Mouse (Mus musculus) spleen, postnatal 36 days (tissue): Measurements from ENCODE around the gene Tmem100.

Experiments
- DNase-seq, 2 experiments: peaks; one replicate each; pipeline ENCODE4 v3.0.0; 2022; ENCODE audit warnings: low spot score in 2 of 2, mixed read lengths in 1 of 2

Gene Tmem100

DNA sequence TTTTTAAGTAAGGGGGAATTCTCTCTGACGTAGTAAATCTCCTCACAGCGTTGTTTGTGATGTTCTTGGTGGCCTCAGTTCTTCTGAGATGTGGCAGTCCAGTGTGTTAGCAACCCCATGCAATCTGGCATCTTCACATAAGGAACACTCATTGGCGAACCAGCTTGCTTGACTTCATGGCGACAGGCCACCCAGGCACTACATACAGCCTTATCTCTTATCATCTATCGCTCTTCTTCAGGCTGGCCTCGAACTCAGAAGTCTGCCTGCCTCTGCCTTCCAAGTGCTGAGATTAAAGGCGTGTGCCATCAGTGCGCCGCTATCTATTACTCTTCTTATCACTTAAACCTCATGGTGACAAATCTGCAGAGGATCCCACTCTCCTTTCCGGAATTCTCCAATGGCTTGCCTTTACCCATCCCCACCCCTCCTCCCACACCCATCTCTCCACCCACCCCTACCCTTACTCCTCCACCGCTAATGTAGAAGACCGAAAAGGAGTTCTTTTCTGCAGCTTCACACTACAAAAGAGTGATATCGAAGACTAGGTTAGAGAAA, at the start of gene Tmem100:
Gene Tmem100, plus strand, starts transcription at position 508 of the 558 bp plus-strand sequence.
- DNase-seq, result no peak

- DNase-seq, result no peak
These were observed 47.2 kb upstream of the Tmem100 start for GRCm38 (mm10) chr11:89982918-89983317.

DNA sequence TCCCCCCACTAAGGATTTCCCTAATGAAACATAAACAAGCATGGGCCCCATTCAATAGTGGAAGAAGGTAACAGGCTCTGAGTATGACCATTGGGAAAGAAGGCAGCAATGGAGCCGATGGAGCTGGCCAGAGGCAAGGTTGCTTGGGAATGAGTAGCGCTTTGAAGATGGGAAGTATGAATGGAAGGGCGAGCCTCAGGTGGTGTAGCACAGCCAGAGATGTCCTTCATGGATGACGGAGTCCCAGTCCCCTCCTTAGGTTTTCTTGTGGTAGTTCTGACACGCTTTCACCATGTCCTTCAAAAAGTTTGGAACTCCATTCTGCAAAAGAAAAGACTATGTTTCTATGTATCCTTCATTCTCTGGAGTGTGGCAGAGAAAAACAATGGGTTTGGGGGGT, 45.7 kb upstream of the Tmem100 start:
- no peak for DNase-seq

- DNase-seq, result no peak
These were observed 44.7 kb upstream of the Tmem100 start for GRCm38 (mm10) chr11:89985200-89986187.

- DNase-seq, result no peak
These were observed 43.6 kb upstream of the Tmem100 start for GRCm38 (mm10) chr11:89986516-89986915.

DNA sequence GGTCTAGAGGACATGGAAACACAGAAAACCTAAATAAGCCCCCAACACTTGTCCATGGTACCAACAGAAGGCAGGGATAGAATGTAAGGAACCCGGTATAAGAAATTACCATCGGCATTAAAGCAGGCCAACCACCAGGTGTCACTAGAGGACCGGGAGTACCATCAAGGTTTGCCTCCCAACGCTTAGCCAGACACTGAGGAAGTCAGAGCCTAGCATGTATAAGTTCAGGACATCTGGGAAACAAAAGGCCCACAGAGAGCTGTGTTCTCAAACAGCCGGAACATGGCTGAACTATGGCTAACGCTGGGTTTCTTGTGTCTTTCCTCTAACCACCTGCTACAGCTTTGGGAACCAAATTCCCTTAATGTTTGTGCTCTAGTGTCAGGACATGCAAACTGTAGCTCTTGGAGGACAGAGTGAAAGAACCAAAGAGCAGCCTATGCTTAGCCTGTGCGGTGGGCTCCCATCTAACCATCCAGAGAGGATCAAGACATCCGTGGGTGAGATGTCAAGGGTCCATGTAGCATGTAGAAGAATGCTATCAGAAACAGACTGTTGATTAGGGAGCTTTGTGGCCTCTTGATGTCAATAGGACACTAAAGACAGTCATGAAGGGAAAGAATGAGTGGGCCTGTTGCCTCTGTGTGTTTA, 41.1 kb upstream of the Tmem100 start:
- peak; percentile 31 for DNase-seq

DNA sequence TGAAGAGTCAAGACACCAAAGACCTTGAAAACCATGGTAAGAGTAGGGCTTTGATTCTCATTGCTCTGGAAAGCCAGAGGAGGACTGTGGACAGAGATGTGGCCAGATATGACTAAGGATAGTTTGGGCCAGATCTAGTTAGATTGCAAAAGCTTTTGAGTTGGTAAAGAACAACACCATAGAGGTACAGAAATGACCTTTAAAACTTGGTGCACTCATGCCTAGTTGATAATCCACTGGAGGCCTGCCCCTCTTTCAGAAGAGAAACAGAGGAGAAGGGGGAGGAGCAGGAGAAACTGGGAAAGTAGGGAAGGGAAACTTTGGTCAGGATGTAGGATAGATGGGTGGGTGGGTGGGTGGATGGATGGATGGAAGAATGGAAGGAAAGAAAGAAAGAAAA, 38.5 kb upstream of the Tmem100 start:
- DNase-seq, result no peak

- no peak for DNase-seq
These were observed 35.4 kb upstream of the Tmem100 start for GRCm38 (mm10) chr11:89994706-89995105.

DNA sequence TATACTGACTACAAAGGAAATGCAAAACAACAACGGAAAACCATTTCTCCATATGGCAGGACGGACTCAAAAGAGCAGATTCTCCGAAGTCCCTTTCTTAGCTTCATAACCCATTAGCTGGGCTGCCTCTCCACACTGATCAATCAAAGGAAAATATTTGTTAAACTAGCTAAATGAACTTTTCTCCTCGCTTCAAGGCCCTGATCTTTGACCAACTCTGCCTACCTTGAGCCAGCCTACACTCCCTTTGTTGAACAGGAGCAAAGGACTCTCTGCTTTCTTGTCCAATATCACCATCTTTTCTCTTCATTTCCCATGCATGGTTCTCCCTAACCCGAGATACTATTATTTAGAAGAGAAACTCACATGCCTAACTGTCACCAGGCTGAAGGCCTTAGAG, 34.6 kb upstream of the Tmem100 start:
- no peak for DNase-seq

DNA sequence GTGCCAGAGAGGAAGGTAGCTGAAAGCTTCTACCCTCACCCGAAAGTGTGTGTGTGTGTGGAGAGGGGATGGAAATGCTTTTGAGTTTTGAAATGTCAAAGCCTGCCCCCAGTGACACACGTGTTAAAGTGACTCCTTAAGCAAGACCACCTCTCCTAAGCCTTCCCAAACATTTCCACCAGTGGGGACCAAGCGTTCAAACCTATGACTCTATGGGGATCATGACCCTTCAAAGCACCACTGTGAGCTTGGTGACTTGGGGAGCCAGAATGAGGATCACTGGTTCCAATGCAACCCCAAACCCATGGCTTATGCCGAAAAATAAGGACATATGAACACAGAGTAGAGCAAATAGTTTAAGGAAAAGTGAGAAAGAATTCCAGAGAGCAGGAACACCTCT, 33.7 kb upstream of the Tmem100 start:
- DNase-seq, result no peak

DNA sequence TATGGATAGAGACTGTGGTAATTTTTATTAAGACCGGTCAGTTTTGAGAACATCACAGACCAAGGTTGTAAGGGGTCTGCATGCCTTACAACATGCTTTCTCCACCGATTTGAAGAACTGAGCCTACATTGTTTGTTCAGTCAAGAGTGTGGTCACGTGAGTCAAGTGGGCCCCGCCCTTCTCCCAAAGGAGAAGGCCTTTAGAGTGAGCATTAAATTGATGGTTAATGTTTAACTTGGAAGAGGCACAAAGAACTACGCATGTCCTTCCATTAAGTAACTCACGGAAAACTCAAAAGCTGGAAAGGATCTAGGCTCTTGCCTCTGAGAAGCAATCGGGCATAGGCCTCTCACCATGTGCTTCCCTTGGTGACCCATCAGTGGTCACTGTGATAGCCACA, 33.3 kb upstream of the Tmem100 start:
- no peak for DNase-seq

DNA sequence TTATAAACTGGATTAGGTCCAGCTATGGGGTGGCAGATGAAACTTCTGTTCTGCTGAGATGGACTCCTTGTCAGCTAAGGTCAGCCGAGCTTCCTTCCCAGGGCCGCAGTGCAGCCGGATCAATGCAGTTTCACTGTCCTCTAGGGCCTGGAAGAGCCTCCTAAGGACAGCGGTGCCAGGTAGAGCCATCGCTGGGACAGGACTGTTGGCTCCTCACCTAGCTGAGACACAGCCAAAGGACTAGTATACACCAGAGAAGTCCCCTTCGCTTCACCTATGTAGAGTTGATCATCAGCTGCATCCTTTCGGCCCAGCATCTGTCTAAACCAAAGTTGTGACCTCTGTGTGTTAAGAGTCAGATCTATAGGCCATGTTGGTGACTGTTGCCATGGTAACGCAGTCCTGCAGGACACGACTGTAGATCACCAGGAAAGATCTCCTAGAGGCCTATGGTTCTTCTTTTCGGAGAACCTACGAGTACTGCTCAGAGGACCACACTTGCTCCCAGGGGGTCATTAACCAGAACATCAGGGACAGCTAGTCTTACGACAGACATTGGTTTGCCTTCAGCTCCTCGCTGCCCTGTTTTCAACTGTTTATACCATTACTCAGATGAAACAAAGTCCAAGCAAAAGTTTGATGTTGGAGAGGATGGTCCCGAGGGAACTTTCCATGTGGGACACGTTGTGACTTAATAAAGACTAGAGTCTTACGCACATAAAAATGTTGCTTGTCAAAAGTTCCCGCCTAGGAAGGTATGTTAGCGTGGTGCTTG, 31.0 kb upstream of the Tmem100 start:
- no peak for DNase-seq

- no peak for DNase-seq
These were observed 29.5 kb upstream of the Tmem100 start for GRCm38 (mm10) chr11:90000666-90001065.

- no peak for DNase-seq
These were observed 28.5 kb upstream of the Tmem100 start for GRCm38 (mm10) chr11:90001396-90002230.

GRCm38 (mm10) chr11:90002231-90002986, 27.7 kb upstream of the Tmem100 start, which contains the start of gene Pctp:
TSS of gene Pctp (minus strand) at chr11:90002894.
- DNase-seq, result peak; percentile 79 to 83

DNA sequence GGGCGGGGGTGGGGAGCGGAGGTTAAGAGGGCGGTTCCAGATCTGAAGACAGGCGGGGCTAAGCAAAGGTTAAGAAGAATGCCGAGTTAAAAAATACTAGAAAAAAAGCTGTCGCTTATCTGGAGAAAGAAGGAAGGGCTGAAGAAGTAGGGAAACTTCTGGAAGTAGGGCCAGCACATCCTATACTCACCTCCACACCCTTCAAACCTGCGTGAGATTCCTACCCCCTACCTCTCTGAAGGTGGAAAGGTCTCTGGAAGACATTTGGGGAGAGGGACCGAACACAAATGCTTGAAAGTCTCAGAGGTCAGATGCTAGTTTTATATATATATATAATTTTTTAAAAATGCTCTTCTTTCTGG, 27.2 kb upstream of the Tmem100 start:
- no peak for DNase-seq

- no peak for DNase-seq
These were observed 26.8 kb upstream of the Tmem100 start for GRCm38 (mm10) chr11:90003386-90003785.

GRCm38 (mm10) chr11:90006111-90006510, 24.0 kb upstream of the Tmem100 start:
- DNase-seq, result no peak

- DNase-seq, result no peak
These were observed 22.2 kb upstream of the Tmem100 start for GRCm38 (mm10) chr11:90007791-90008531.
